Mouse (Mus musculus) hindbrain, embryonic 16.5 days (tissue): ENCODE measurements around the gene Olfr798. TPM values are rescaled to one million over a fixed set of nuclear protein-coding genes. Genes with fewer than 3 reads are reported as not detected.

ENCODE experiments used
- microRNA-seq: library from miRNA; unstranded; fragments of <30 nt; microRNA quantifications from one replicate; pipeline ENCODE4, GENCODE M21; 2017
- polyA plus RNA-seq: library from polyadenylated mRNA; unstranded; fragments of >200 nt; fragmentation: Nextera tagmentation; extraction: Ambion mirVana; gene quantifications from 2 replicates; pipeline ENCODE4 v1.2.1, GENCODE M21; 2015

The Olfr798 gene
- polyA plus RNA-seq, 1 experiment from 2014 or later: not detected

Small RNAs within 50 kb of the gene (microRNA-seq; reads per million reads assigned to microRNA genes)
- not detected for gene Gm23252

Other genes starting within 250 kb of the Olfr798 start
- 0.07 and 0.15 TPM in 2 replicates for gene Olfr784, start 243.9 kb downstream of the Olfr798 start, polyA plus RNA-seq
- not detected in 2 replicates for gene Olfr785, start 222.5 kb downstream of the Olfr798 start, polyA plus RNA-seq
- gene Olfr786, start 200.6 kb downstream of the Olfr798 start, polyA plus RNA-seq: not detected in 2 replicates
- not detected in 2 replicates for gene Olfr787, start 166.1 kb downstream of the Olfr798 start, polyA plus RNA-seq
- gene Olfr788, start 156.9 kb downstream of the Olfr798 start, polyA plus RNA-seq: not detected in 2 replicates
- not detected in 2 replicates for gene Olfr789, start 143.2 kb downstream of the Olfr798 start, polyA plus RNA-seq
- not detected in 2 replicates for gene Olfr790, start 129.4 kb downstream of the Olfr798 start, polyA plus RNA-seq
- not detected in 2 replicates for gene Olfr791, start 106.1 kb downstream of the Olfr798 start, polyA plus RNA-seq
- gene Olfr792, start 88.8 kb downstream of the Olfr798 start, polyA plus RNA-seq: not detected in 2 replicates
- gene Olfr794, start 60.3 kb downstream of the Olfr798 start, polyA plus RNA-seq: not detected in 2 replicates
- not detected in 2 replicates for gene Olfr796, start 15.4 kb downstream of the Olfr798 start, polyA plus RNA-seq
- not detected in 2 replicates for gene Olfr799, start 9.6 kb upstream of the Olfr798 start, polyA plus RNA-seq
- not detected in 2 replicates for gene Olfr800, start 29.8 kb upstream of the Olfr798 start, polyA plus RNA-seq
- gene Olfr801, start 45.9 kb upstream of the Olfr798 start, polyA plus RNA-seq: not detected in 2 replicates
- 0.02 TPM in 1 of 2 replicates, not detected in the other for gene Olfr802, start 60.2 kb upstream of the Olfr798 start, polyA plus RNA-seq
- not detected in 2 replicates for gene Olfr803, start 66.4 kb upstream of the Olfr798 start, polyA plus RNA-seq
- not detected in 2 replicates for gene Olfr804, start 75.3 kb upstream of the Olfr798 start, polyA plus RNA-seq
- gene Olfr805, start 101.4 kb upstream of the Olfr798 start, polyA plus RNA-seq: not detected in 2 replicates
- not detected in 2 replicates for gene Olfr806, start 114.0 kb upstream of the Olfr798 start, polyA plus RNA-seq
- not detected in 2 replicates for gene Olfr807, start 129.9 kb upstream of the Olfr798 start, polyA plus RNA-seq
- not detected in 2 replicates for gene Olfr808, start 137.5 kb upstream of the Olfr798 start, polyA plus RNA-seq
- gene Olfr809, start 146.7 kb upstream of the Olfr798 start, polyA plus RNA-seq: not detected in 2 replicates
- not detected in 2 replicates for gene Olfr810, start 167.0 kb upstream of the Olfr798 start, polyA plus RNA-seq
- gene Olfr811, start 176.5 kb upstream of the Olfr798 start, polyA plus RNA-seq: not detected in 2 replicates
- gene Olfr812, start 218.2 kb upstream of the Olfr798 start, polyA plus RNA-seq: not detected in 2 replicates
- gene Olfr813, start 227.4 kb upstream of the Olfr798 start, polyA plus RNA-seq: not detected in 2 replicates